Mouse (Mus musculus): ENCODE measurements around the gene Kdm5c. TPM values are rescaled to one million over a fixed set of nuclear protein-coding genes. Genes with fewer than 3 reads are reported as not detected.

Kdm5c gene
- 44.0 and 59.4 TPM in 2 replicates for polyA plus RNA-seq (2016; fragmentation: Nextera tagmentation; extraction: Ambion mirVana)

- WGBS: under 1% methylated on average over 69 of the region's 69 CpGs
- Histone ChIP-seq H3K9me3 (no peaks in the 10 kb centered on the region), H3K27me3 (ENCODE audit: insufficient read depth, poor library complexity, severe bottlenecking) (peaks cover 6% of the 10 kb centered on the region; the same call in 1 of the 2 replicates), H3K36me3 (peaks cover 17% of the 10 kb centered on the region), H3K27ac (peak within 1 kb of the TSS; percentile 95), H3K4me3 (peak within 1 kb of the TSS; percentile 86), H3K4me1 (peaks cover 3% of the 10 kb centered on the region; the same call in 1 of the 2 replicates)
- peak; percentile 99 for DNase-seq (ENCODE audit: low spot score)
Observed at GRCm38 (mm10) chrX:152232781-152233763, at the start of gene Kdm5c. Gene Kdm5c (plus strand): TSS chrX:152233020.

- Histone ChIP-seq H3K9me3 (no peaks in the 10 kb centered on the region), H3K4me3 (no peak overlapping the region), H3K4me1 (no peaks in the 10 kb centered on the region), H3K27me3 (ENCODE audit: insufficient read depth, poor library complexity, severe bottlenecking) (peaks cover 39% of the 10 kb centered on the region; the same call in 1 of the 2 replicates), H3K36me3 (no peaks in the 10 kb centered on the region), H3K27ac (no peak overlapping the region)
- DNase-seq (ENCODE audit: low spot score): no peak
Observed at GRCm38 (mm10) chrX:152187151-152187550, 45.7 kb upstream of the Kdm5c start.

- Histone ChIP-seq H3K4me3 (no peak overlapping the region), H3K4me1 (no peaks in the 10 kb centered on the region), H3K9me3 (no peaks in the 10 kb centered on the region), H3K27ac (no peak overlapping the region), H3K27me3 (ENCODE audit: insufficient read depth, poor library complexity, severe bottlenecking) (peaks cover 75% of the 10 kb centered on the region), H3K36me3 (no peaks in the 10 kb centered on the region)
- DNase-seq (ENCODE audit: low spot score): no peak
- WGBS: 66% methylated on average over 1 of the region's 1 CpGs
Observed at GRCm38 (mm10) chrX:152191266-152191665, 41.6 kb upstream of the Kdm5c start.

- Histone ChIP-seq H3K27me3 (ENCODE audit: insufficient read depth, poor library complexity, severe bottlenecking) (peaks cover 96% of the 10 kb centered on the region), H3K4me1 (peaks cover 5% of the 10 kb centered on the region; the same call in 1 of the 2 replicates), H3K9me3 (no peaks in the 10 kb centered on the region), H3K4me3 (no peak overlapping the region), H3K27ac (no peak overlapping the region), H3K36me3 (no peaks in the 10 kb centered on the region)
- 57% methylated on average over 1 of the region's 1 CpGs for WGBS
- DNase-seq (ENCODE audit: low spot score): no peak
Observed at GRCm38 (mm10) chrX:152197814-152198648, 34.8 kb upstream of the Kdm5c start.

- H3K9me3 ChIP-seq: no peaks in the 10 kb centered on the region
- DNase-seq (ENCODE audit: low spot score): no peak
- peaks cover 5% of the 10 kb centered on the region; the same call in 1 of the 2 replicates for H3K4me1 ChIP-seq
- no peak overlapping the region for H3K4me3 ChIP-seq
- peaks cover 95% of the 10 kb centered on the region for H3K27me3 ChIP-seq (ENCODE audit: insufficient read depth, poor library complexity, severe bottlenecking)
- H3K36me3 ChIP-seq: no peaks in the 10 kb centered on the region
- no peak overlapping the region for H3K27ac ChIP-seq
- WGBS: 29% methylated on average over 4 of the region's 4 CpGs
Observed at GRCm38 (mm10) chrX:152201737-152202421, 30.9 kb upstream of the Kdm5c start.

- peaks cover 5% of the 10 kb centered on the region; the same call in 1 of the 2 replicates for H3K4me1 ChIP-seq
- H3K27me3 ChIP-seq (ENCODE audit: insufficient read depth, poor library complexity, severe bottlenecking): peaks cover 95% of the 10 kb centered on the region
- no peak overlapping the region for H3K27ac ChIP-seq
- 32% methylated on average over 8 of the region's 8 CpGs for WGBS
- DNase-seq (ENCODE audit: low spot score): no peak
- no peaks in the 10 kb centered on the region for H3K36me3 ChIP-seq
- H3K4me3 ChIP-seq: no peak overlapping the region
- no peaks in the 10 kb centered on the region for H3K9me3 ChIP-seq
Observed at GRCm38 (mm10) chrX:152202422-152203103, 30.3 kb upstream of the Kdm5c start.

GRCm38 (mm10) chrX:152203247-152203646 is 29.6 kb upstream of the Kdm5c start:
- H3K36me3 ChIP-seq: no peaks in the 10 kb centered on the region
- peaks cover 91% of the 10 kb centered on the region for H3K27me3 ChIP-seq (ENCODE audit: insufficient read depth, poor library complexity, severe bottlenecking)
- H3K4me1 ChIP-seq: peaks cover 5% of the 10 kb centered on the region; the same call in 1 of the 2 replicates
- no peaks in the 10 kb centered on the region for H3K9me3 ChIP-seq
- WGBS: 73% methylated on average over 4 of the region's 4 CpGs
- H3K27ac ChIP-seq: no peak overlapping the region
- no peak for DNase-seq (ENCODE audit: low spot score)
- H3K4me3 ChIP-seq: no peak overlapping the region

- 92% methylated on average over 1 of the region's 1 CpGs for WGBS
- Histone ChIP-seq H3K4me1 (peaks cover 5% of the 10 kb centered on the region; the same call in 1 of the 2 replicates), H3K9me3 (no peaks in the 10 kb centered on the region), H3K4me3 (no peak overlapping the region), H3K27me3 (ENCODE audit: insufficient read depth, poor library complexity, severe bottlenecking) (peaks cover 90% of the 10 kb centered on the region), H3K36me3 (peaks cover 7% of the 10 kb centered on the region; the same call in 1 of the 2 replicates), H3K27ac (no peak overlapping the region)
- DNase-seq (ENCODE audit: low spot score): no peak
Observed at GRCm38 (mm10) chrX:152205486-152205885, 27.3 kb upstream of the Kdm5c start.

- H3K27ac ChIP-seq: no peak overlapping the region
- no peaks in the 10 kb centered on the region for H3K36me3 ChIP-seq
- H3K27me3 ChIP-seq (ENCODE audit: insufficient read depth, poor library complexity, severe bottlenecking): peaks cover 85% of the 10 kb centered on the region
- no peaks in the 10 kb centered on the region for H3K9me3 ChIP-seq
- H3K4me3 ChIP-seq: no peak overlapping the region
- no peak for DNase-seq (ENCODE audit: low spot score)
- no peaks in the 10 kb centered on the region for H3K4me1 ChIP-seq
- 74% methylated on average over 1 of the region's 1 CpGs for WGBS
Observed at GRCm38 (mm10) chrX:152214703-152215102, 18.1 kb upstream of the Kdm5c start.

- Histone ChIP-seq H3K4me1 (no peaks in the 10 kb centered on the region), H3K9me3 (no peaks in the 10 kb centered on the region), H3K27me3 (ENCODE audit: insufficient read depth, poor library complexity, severe bottlenecking) (peaks cover 85% of the 10 kb centered on the region), H3K27ac (no peak overlapping the region), H3K4me3 (no peak overlapping the region), H3K36me3 (no peaks in the 10 kb centered on the region)
- no peak for DNase-seq (ENCODE audit: low spot score)
- 86% methylated on average over 2 of the region's 2 CpGs for WGBS
Observed at GRCm38 (mm10) chrX:152218529-152218928, 14.3 kb upstream of the Kdm5c start.

GRCm38 (mm10) chrX:152221721-152222120 is 11.1 kb upstream of the Kdm5c start:
- Histone ChIP-seq H3K27ac (no peak overlapping the region), H3K4me1 (no peaks in the 10 kb centered on the region)
- WGBS: 61% methylated on average over 4 of the region's 4 CpGs

GRCm38 (mm10) chrX:152222226-152222625 is 10.6 kb upstream of the Kdm5c start:
- peaks cover 87% of the 10 kb centered on the region for H3K27me3 ChIP-seq (ENCODE audit: insufficient read depth, poor library complexity, severe bottlenecking)
- DNase-seq (ENCODE audit: low spot score): no peak
- H3K9me3 ChIP-seq: no peaks in the 10 kb centered on the region
- H3K36me3 ChIP-seq: no peaks in the 10 kb centered on the region
- no peak overlapping the region for H3K4me3 ChIP-seq
- H3K4me1 ChIP-seq: no peaks in the 10 kb centered on the region
- no peak overlapping the region for H3K27ac ChIP-seq
- 53% methylated on average over 9 of the region's 9 CpGs for WGBS

More at GRCm38 (mm10) chrX:152221721-152222120, 11.1 kb upstream of the Kdm5c start:
- Histone ChIP-seq H3K4me3 (no peak overlapping the region), H3K27me3 (ENCODE audit: insufficient read depth, poor library complexity, severe bottlenecking) (peaks cover 84% of the 10 kb centered on the region), H3K9me3 (no peaks in the 10 kb centered on the region), H3K36me3 (no peaks in the 10 kb centered on the region)
- DNase-seq (ENCODE audit: low spot score): no peak
